Mouse (Mus musculus): ENCODE results near the gene Zfp691. TPM values are rescaled to one million over a fixed set of nuclear protein-coding genes. Genes with fewer than 3 reads are reported as not detected.

Zfp691 gene
- 11.5 and 12.1 TPM in 2 replicates for polyA plus RNA-seq (2012; rRNA removed)

GRCm38 (mm10) chr4:119173851-119174453 is at the start of gene Zfp691:
Gene Zfp691 (minus strand): TSS chr4:119174195.

GRCm38 (mm10) chr4:119218169-119218568 is 44.2 kb upstream of the Zfp691 start, which contains the start of gene Tmem269:
Gene Tmem269 (minus strand): TSS chr4:119218217.

GRCm38 (mm10) chr4:119194909-119195581 is 21.1 kb upstream of the Zfp691 start, which contains the start of gene Svbp:
Gene Svbp (plus strand): TSS chr4:119195306.

GRCm38 (mm10) chr4:119189864-119190263 is 15.9 kb upstream of the Zfp691 start, which contains the start of gene Ermap:
Gene Ermap (minus strand): TSS chr4:119190011.

Other genes starting within 250 kb of the Zfp691 start
- not detected in 2 replicates for gene Olfr1328, start 235.6 kb downstream of the Zfp691 start, polyA plus RNA-seq (2012; rRNA removed)
- gene Lao1, start 212.6 kb downstream of the Zfp691 start, polyA plus RNA-seq (2012; rRNA removed): not detected in 2 replicates
- 152 and 210 TPM in 2 replicates for gene Slc2a1, start 65.5 kb downstream of the Zfp691 start, polyA plus RNA-seq (2012; rRNA removed)
- gene Ermap, start 15.8 kb upstream of the Zfp691 start, polyA plus RNA-seq (2012; rRNA removed): 0.06 and 0.27 TPM in 2 replicates
- 33.4 and 37.7 TPM in 2 replicates for gene Svbp, start 21.1 kb upstream of the Zfp691 start, polyA plus RNA-seq (2012; rRNA removed)
- gene Tmem269, start 44.0 kb upstream of the Zfp691 start, polyA plus RNA-seq (2012; rRNA removed): not detected in 2 replicates
- 4.8 and 6.9 TPM in 2 replicates for gene AU022252, start 58.5 kb upstream of the Zfp691 start, polyA plus RNA-seq (2012; rRNA removed)
- 11.4 and 14.1 TPM in 2 replicates for gene P3h1, start 58.7 kb upstream of the Zfp691 start, polyA plus RNA-seq (2012; rRNA removed)
- 0.02 and 0.13 TPM in 2 replicates for gene Cldn19, start 81.2 kb upstream of the Zfp691 start, polyA plus RNA-seq (2012; rRNA removed)
- gene Ybx1, start 120.4 kb upstream of the Zfp691 start, polyA plus RNA-seq (2012; rRNA removed): 157 and 196 TPM in 2 replicates
- 2.9 and 5.5 TPM in 2 replicates for gene Ppih, start 146.4 kb upstream of the Zfp691 start, polyA plus RNA-seq (2012; rRNA removed)
- gene Ccdc30, start 241.3 kb upstream of the Zfp691 start, polyA plus RNA-seq (2012; rRNA removed): 0.19 and 0.21 TPM in 2 replicates
- gene Ppcs, start 248.2 kb upstream of the Zfp691 start, polyA plus RNA-seq (2012; rRNA removed): 24.4 and 28.1 TPM in 2 replicates
- gene Zmynd12, start 248.6 kb upstream of the Zfp691 start, polyA plus RNA-seq (2012; rRNA removed): 0.84 and 2.2 TPM in 2 replicates

Measured in colon, adult 2 months (tissue).